Mouse (Mus musculus) mouse embryonic stem cell (cell line): ENCODE measurements around the gene Gle1.

Experiments used
- in situ Hi-C, 2 experiments: fragments of 300-500 bp; cut with MboI; formaldehyde crosslinking; loops; 1 replicate in 1 of 2; 3 replicates in 1 of 2; pipeline ENCODE4 v1.14.3; 2019 to 2020; ENCODE audit warnings: low sequenced_read_pairs in 2 of 2, low pct_unique_long_range_greater_than_20kb in 1 of 2, mixed read lengths in 1 of 2; ENCODE audit not compliant: unreplicated experiment in 1 of 2

Gle1 gene

DNA sequence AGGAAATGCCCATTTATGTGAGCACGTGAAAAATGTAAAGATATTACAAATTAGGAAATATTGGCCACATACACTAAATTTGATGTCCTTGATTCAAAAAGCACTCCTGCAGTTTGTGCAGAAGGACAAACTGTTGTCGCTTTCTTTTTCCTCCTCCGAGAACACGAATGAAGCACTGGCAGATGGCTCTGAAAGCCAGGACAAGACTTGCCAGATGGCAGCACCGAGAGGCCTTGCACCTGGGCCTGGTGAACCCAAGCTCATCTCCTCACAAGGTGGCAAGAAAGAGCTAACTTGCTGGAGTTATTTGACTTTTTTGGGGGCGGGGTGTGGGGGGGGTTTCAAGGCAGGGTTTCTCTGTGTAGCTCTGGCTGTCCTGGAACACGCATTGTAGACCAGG lies 5.6 kb downstream of the Gle1 start:
- in situ Hi-C loops: no loop called here

DNA sequence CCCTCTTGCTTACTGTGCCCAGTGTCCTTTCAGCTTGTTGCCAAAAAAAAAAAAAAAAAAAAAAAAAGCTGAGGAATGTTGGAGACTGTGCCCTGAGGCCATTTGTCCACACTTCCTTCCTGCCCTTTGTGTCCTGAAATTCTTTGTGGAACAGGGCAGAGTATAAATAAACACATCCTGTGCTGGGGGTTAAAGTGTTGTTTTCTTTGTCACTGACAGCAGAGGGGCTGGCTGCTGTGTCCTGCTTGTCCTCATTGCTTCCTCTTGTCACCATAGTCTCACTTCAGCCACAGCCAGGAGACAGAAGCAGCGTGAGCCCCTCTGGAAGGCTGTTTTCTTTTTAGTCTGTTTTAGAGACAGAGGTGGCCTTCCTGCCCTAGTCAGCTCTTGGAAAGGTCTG lies 9.5 kb downstream of the Gle1 start:
- in situ Hi-C loops: no loop called here

DNA sequence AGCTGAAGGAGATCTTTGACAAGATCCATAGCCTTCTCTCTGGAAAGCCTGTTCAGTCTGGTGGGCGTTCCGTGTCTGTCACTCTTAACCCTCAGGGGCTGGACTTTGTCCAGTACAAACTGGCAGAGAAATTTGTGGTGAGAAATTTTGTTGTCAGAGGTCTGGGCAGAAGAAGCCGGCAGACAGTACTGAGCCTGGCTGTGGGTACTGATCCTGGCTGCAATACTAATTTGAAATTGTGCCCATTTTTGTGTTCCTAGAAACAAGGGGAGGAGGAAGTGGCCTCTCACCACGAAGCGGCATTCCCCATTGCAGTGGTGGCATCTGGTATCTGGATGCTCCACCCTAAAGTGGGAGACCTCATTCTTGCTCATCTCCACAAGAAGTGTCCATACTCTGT lies 13.7 kb downstream of the Gle1 start:
- in situ Hi-C loops: no loop called here

DNA sequence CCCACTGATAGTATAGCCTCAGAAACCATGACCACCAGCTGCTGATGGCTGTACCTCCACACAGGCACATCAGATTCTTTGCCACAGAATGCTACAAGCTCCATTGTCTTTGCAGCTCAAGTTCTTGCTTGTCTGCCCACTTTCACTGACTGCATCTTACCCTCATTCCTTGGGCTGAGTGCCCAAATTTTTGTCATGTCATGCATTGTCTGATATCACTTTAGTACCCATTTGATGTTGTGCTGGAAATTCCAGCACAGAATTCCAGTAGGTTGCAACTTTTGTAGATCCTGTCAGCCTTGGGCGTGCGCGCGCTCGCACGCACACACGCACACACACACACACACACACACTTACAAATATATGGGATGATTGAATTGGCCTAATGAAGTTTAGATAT lies 26.0 kb downstream of the Gle1 start:
- in situ Hi-C loops: no loop called here

DNA sequence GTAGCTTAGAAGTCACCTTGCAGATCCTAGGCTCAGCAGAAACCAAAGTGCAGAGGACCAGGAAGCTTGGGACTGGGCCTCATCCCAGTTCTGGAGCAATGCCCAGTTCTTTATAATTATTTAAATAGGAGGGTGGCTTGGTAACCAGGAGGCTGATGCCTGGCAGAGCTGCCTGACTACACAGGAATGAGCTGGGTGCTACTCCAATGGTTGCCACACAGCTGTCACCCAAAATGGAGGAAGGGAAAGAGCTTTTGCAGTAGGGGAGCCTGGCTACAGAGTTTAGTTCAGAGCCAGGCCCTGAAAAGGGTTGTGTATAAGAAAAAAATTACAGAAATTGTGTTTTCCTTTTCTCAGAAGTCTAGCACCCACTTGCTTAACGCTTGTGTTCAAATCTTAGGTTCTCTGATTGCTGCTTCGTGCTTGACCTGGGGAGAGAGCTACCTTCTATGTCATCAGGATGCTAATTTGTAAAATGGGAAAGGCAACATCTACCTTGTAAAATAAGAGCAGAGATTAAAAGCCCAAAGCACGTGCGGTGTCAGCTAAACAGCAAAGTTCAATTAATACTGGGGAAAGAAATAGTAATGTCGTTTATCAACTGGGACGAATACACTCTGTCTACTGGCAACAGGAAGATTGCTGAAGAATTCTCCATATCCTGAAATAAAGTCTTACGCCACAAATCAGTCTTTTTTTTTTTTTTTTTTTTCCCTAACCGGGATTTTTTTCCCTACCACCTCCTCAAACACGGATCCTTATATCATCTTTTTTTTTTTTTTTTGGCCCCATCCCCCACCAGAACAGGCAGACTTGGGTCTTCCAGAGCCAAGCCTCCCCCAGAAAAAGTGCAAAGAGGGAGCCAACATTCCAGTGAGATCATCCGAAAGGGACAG lies 29.4 kb downstream of the Gle1 start:
- in situ Hi-C loops: no loop called here

DNA sequence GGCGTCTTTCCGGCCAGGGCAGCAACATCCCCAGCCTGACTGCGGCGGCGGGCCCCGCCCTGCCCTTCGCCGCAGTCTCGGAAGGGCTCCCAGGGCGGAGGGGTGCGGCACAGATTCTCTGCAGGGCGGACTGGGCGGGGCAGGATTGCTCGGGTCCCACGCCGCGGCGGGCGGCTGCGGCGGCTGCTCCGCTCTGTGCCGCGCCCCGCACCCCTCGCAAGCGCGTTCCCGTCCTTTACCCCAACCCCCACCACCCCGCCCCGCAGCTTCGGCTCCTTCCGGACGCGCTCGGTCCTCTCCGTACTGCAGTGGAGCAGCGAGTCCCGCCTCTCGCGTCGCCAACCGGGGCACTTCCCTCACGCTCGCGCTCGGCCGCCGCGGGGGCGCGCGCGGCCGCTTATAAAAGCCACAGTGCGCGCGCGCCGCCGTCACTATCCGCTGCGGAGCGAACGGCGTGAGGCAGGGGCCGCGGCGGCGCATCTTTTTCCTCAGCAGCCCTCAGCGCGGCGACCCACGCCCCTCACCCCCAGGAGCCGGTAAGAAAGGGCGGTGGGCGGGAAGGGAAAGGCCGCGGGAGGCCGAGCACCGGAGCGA lies 30.1 kb downstream of the Gle1 start, which contains the start of gene Sptan1:
Gene Sptan1 (plus strand): TSS at position 311 of the 594 bp plus-strand sequence.
- in situ Hi-C loops: no loop called here

DNA sequence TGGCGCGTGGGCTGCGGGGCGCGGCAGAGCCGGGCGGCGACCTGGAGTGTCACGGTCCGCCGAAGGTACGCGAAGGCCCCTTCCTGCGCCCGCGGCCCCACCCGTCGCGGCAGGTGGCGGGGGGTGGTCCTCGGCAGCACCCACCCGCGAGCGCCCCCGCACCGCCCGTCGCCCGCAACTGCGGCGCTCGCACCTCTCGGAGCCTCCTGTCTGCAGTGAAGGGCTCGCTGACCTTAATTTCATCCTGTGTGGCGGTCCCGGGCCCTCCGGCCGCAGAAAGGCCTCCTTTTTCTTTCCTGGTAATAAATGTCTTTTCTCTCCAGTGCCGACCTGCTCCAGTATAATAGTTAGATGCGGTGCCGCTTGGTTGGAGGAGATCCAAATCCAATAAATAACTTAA lies 30.7 kb downstream of the Gle1 start:
- in situ Hi-C loops: no loop called here

DNA sequence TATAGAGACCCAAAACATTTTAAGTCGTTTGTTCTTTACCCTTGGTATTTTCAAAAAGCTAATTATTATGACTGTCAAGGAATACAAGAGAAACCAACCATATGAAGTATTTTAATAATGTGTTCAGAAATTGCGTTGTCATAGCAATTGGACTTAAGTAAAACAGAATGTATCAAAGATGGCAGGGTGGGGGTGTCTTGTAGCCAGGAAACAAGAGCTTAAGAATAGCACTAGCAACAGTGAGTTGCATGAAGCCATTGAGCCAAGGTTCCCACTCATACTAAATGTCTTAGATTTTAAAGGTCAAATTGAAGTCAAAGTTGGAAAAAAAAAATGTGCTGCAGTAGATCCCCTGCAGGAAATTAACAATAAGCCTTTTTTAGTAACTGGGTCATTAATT lies 31.6 kb downstream of the Gle1 start:
- in situ Hi-C loops: no loop called here

DNA sequence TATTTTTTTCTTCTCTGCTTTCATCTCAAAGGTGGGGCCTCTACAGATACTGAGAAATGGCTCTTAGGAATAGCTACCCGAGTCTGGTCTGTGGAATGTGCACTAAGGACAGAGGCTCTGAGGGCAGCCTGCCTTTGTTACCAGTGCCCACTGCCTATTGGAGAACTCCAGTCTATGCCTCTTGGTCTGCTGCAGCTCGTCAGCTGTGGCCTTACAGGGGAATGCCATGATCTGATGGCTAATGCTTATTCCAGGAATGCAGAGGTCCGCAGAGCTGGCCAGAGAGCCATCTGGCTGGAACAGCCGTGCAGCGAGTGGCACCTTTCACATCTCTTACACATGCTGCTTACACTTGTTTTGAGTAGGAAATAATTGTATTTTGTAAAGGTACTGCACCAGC lies 32.5 kb downstream of the Gle1 start:
- in situ Hi-C loops: no loop called here

DNA sequence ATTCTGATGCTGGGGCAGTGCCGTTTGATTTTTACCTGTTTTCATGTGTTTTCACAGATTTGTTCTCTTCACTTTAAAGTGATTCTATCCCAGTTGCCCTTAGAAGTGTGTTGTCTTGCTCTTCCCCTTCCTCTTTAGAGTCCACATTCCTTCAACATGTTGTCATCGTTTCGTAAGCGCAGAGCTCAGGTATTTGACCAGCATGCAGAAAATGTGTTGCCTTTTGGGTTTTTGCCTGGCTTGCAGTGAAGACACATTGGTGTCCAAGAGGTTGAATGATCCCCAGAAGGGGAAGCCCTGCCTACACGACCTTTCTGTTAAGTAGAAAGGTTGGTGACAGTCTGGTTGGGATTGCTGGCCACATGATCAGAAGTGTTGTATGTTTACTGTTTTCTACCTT lies 33.4 kb downstream of the Gle1 start:
- in situ Hi-C loops: no loop called here

DNA sequence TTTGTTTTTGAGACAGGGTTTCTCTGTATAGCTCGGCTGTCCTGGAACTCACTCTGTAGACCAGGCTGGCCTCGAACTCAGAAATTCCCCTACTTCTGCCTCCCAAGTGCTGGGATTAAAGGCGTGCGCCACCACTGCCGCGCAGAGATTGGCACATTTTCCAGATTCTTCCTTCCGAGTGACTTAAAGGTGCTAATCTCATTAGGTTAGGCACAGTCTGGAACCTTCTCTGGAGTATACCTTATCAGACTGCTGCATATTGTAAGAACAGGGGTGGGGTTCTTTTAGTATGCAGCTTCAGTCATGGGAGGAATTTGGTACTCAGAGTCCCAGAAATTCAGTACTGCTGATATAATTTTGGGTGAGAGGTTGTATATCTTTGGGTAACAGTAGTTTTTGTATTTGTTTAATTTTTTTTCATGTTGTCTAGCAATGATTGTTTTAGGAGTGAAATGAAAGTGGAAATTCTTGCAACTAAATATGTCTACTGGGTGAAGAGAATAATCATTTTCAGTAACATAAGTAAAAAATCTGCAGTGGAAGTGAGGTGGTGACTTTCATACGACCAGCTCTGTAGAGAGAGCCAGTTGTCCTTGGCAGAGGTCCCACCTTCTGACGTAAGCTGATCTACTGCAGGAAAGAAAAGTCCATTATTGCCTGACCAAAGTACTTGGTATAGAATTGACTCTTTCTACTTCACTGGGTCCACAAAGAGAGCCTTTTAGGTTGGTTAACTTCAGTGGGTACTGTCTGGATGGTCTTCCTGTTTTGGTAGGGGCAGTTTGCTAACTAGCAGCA lies 36.8 kb downstream of the Gle1 start:
- in situ Hi-C loops: no loop called here

DNA sequence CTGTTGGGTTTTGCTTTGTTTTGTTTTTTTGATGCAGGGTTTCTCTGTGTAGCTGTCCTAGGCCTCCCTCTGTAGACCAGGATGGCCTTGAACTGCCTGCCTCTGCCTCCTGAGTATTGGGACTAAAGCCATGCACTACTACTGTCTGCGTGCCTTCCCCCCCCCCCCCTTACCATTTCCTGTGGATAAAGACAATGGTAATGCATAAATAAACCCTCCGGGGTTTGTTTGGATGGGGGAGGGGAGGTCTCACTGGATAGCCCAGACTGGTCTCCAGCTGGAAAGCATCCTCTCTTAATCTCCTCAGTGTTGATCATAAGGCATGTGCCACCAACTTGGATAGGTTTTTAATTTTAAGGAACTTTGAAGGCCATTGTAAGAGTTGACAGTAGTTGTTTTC lies 38.3 kb downstream of the Gle1 start:
- in situ Hi-C loops: no loop called here

DNA sequence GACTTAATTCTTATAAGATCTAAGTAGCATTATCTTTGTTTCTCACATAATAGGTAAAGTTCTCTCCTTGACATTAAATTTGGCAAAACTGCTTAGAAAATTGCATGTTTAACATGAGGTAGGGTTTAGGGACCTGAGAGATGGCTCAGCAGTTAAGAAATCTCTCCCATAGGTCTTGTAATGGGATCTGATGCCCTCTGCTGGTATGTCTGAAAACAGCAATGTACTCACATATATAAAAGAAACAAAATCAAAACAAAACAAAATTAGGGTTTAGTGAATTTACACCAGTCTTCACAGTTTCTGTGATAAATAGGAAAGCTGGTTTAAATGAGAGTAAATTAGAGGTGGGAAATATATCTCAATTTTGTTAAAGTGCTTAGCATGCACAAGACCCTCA lies 42.1 kb downstream of the Gle1 start:
- in situ Hi-C loops: no loop called here

DNA sequence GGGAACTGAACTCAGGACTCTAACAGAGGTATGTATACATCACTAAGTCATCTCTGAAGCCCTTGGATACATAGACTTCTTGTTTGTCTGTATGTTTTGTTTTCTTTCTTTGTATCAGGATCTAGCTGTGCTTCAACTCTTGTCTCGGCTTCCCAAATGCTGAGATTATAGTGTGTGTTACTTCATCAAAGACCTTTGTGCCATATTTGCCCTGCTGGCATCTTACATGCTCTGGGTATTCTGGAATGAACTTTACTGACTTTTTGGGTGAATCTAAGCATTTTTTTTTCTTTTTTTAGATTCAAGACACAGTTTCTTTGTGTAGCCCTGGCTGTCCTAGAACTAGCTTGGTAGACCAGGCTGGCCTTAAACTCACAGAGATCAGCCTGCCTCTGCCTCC lies 45.4 kb downstream of the Gle1 start:
- in situ Hi-C loops: no loop called here

DNA sequence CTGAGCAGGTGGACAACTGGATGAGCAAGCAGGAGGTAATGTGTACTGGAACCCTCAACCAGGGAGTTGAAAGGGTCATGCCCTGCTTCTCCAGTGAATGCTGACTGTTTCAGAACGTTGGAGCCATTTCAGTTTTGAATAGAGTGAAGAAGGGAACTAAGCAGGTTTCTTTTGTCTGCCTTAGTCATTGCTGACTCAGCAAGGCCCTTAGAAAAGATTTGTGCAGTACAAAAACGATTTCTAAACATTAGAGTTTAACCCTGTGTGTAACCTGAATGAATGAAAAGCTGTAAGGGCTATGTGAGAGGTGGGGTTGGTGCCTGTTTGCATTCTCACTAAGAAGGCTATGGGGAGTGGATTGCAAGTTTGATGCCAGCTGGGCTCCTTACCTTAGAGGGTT lies 56.7 kb downstream of the Gle1 start:
- in situ Hi-C loops: no loop called here

DNA sequence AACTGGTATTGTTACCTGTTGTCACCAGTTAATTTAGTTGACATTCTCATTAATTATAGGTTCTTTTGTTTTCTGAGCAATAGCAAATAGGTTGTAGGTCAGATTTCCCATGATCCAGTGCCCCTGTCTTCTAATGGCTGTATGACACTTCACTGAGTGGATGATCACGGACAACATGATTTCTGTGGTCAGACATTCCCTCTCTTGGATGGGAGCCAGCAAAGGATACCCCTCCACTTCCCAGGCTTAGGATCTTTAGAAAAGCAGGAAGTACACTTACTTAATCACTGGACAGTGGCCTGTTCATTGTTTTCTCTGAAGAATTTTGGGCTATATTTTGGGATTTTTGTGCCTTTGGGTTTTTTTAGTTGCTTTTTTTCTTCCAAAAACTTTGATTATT lies 73.9 kb downstream of the Gle1 start:
- in situ Hi-C loops: loop anchor here in 1 of 2 experiments (25.0 kb wide), 2 partner anchors 97 to 303 kb away; no protein-coding TSS in a partner anchor
